12 mouse cellular contexts compared by ENCODE assay signal in the genomic region with DNA sequence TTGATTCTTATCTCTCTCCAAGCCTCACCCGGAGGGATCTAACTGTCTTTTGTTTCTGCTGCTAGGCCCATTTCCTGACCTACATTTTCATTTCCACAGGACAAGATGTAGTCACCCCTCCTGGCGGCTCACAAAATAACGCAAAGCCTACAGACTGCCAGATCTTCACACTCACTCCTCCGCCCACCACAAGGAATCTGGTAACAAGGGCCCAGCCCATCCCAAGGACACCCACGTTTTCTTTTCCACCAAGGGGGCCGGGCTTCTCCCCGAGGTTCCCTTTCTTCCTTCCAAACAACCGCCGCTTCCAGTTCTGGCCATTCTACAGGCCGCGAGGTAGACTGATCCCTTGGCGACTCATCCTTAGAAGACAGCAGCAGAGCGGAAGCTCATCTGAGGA. TPM values are rescaled to one million over a fixed set of nuclear protein-coding genes. Genes with fewer than 3 reads are reported as not detected.
DNase-seq lines count a peak whose midpoint lies in the region; ATAC-seq and TF ChIP-seq lines count a peak whose summit lies in the region.
"Had no signal": no experiment of that assay in that cellular context is flagged by ENCODE, and none has a peak within 500 bp of the region (broad histone marks: within the 10 kb centered on the region; RNA-seq: fewer than 3 reads in every experiment).

No protein-coding gene starts in this region.

- no peak for ATAC-seq in heart, embryonic 11.5 days (replicated peaks; ENCODE audit: insufficient number of reproducible peaks, low FRiP score, low TSS enrichment)
- ATAC-seq in forebrain, embryonic 15.5 days (replicated peaks), result no peak

- H3K4me3 ChIP-seq in heart, embryonic 11.5 days (ENCODE audit: low read depth, low read length), result no peak overlapping the region
- peak overlapping the region; percentile 19 to 52; a peak in 3 of 4 replicates for H3K4me3 ChIP-seq in ES-E14 (ENCODE audit: insufficient read depth in 1 of 2, low read depth in 1 of 2, low read length in 2 of 2, poor library complexity in 1 of 2, severe bottlenecking in 1 of 2)
- no peak overlapping the region for H3K4me3 ChIP-seq in forebrain, embryonic 15.5 days
- H3K4me3 ChIP-seq: hindbrain, embryonic 15.5 days; midbrain, embryonic 12.5 days had no signal

- no peak overlapping the region for H3K4me2 ChIP-seq in heart, embryonic 11.5 days
- H3K4me2 ChIP-seq in forebrain, embryonic 15.5 days (replicated peaks), result no peak overlapping the region
- H3K4me2 ChIP-seq: hindbrain, embryonic 15.5 days; midbrain, embryonic 12.5 days had no signal

- in situ Hi-C loops in ES-E14 (cut with MboI; ENCODE audit: low sequenced_read_pairs in 2 of 2, unreplicated experiment in 2 of 2), result no loop called here

- DNase-seq in heart, adult 18-20 months, result peak; percentile 5 to 18
- DNase-seq in ES-E14 (ENCODE audit: low read depth, low spot score), result peak; percentile 61
- peak; percentile 1 to 2 for DNase-seq in heart, adult 9 months (ENCODE audit: low spot score in 2 of 2)
- DNase-seq in left cerebral cortex, postnatal 36 days (ENCODE audit: low spot score in 2 of 2), result peak; percentile 52 to 65
- DNase-seq in thymus, adult 18-20 months, result no peak
- DNase-seq in kidney, adult 18-20 months, result no peak
- DNase-seq: cerebellum, adult 8-10 months had no signal

- no peaks in the 10 kb centered on the region for H3K36me3 ChIP-seq in heart, embryonic 11.5 days (ENCODE audit: control insufficient read depth, insufficient read depth, low read length)
- no peaks in the 10 kb centered on the region for H3K36me3 ChIP-seq in ES-E14 (ENCODE audit: control insufficient read depth, insufficient read depth, low read length, poor library complexity, severe bottlenecking)
- H3K36me3 ChIP-seq in forebrain, embryonic 15.5 days, result no peaks in the 10 kb centered on the region
- H3K36me3 ChIP-seq: hindbrain, embryonic 15.5 days; midbrain, embryonic 12.5 days had no signal

- no peak overlapping the region for H3K27ac ChIP-seq in heart, embryonic 11.5 days (ENCODE audit: low read depth, low read length)
- peak overlapping the region; percentile 56 for H3K27ac ChIP-seq in ES-E14 (ENCODE audit: insufficient read depth, low read depth, low read length, poor library complexity, severe bottlenecking)
- H3K27ac ChIP-seq in forebrain, embryonic 15.5 days (replicated peaks), result no peak overlapping the region
- H3K27ac ChIP-seq: hindbrain, embryonic 15.5 days; midbrain, embryonic 12.5 days had no signal

- no peak overlapping the region for H3K9ac ChIP-seq in heart, embryonic 11.5 days (ENCODE audit: low read depth, low read length)
- H3K9ac ChIP-seq in ES-E14 (ENCODE audit: insufficient read depth, low read depth, low read length, poor library complexity, severe bottlenecking), result peak overlapping the region; percentile 54; the same call in 1 of the 2 replicates
- no peak overlapping the region for H3K9ac ChIP-seq in forebrain, embryonic 15.5 days (replicated peaks)
- H3K9ac ChIP-seq: hindbrain, embryonic 15.5 days; midbrain, embryonic 12.5 days had no signal

- H3K4me1 ChIP-seq in heart, embryonic 11.5 days (ENCODE audit: control insufficient read depth, insufficient read depth, low read length), result no peaks in the 10 kb centered on the region
- peaks cover 2 to 3% of the 10 kb centered on the region in 2 experiments; a peak in 1 of 4 replicates for H3K4me1 ChIP-seq in ES-E14 (ENCODE audit: control insufficient read depth in 2 of 2, insufficient read depth in 2 of 2, low read length in 2 of 2, poor library complexity in 1 of 2)
- no peaks in the 10 kb centered on the region for H3K4me1 ChIP-seq in forebrain, embryonic 15.5 days
- H3K4me1 ChIP-seq: hindbrain, embryonic 15.5 days; midbrain, embryonic 12.5 days had no signal

- no peaks in the 10 kb centered on the region for H3K27me3 ChIP-seq in heart, embryonic 11.5 days (ENCODE audit: control insufficient read depth, insufficient read depth, low read length)
- H3K27me3 ChIP-seq in forebrain, embryonic 15.5 days, result no peaks in the 10 kb centered on the region
- H3K27me3 ChIP-seq: hindbrain, embryonic 15.5 days; midbrain, embryonic 12.5 days had no signal

- H3K9me3 ChIP-seq in heart, embryonic 11.5 days (replicated peaks; ENCODE audit: control insufficient read depth, low read length), result peaks cover 6% of the 10 kb centered on the region
- no peaks in the 10 kb centered on the region for H3K9me3 ChIP-seq in ES-E14 (ENCODE audit: control insufficient read depth, insufficient read depth, low read depth, low read length)
- H3K9me3 ChIP-seq in forebrain, embryonic 15.5 days, result no peaks in the 10 kb centered on the region
- H3K9me3 ChIP-seq: hindbrain, embryonic 15.5 days had no signal

- 59% methylated on average over 13 of the region's 13 CpGs for WGBS in heart, embryonic 11.5 days (ENCODE audit: insufficient replicate concordance)
- WGBS in forebrain, embryonic 15.5 days, result 60% methylated on average over 13 of the region's 13 CpGs

- intact Hi-C loops in left cerebral cortex, postnatal 36 days (cut with DNase I), result loop anchor here (10.0 kb wide), 1 partner anchor 530 kb away; no protein-coding TSS in a partner anchor

TF ChIP-seq in ES-E14, 5 proteins besides CTCF, POLR2A, EP300 and RAD21:
- no peak for TF ChIP-seq HCFC1 (IDR thresholded peaks at IDR 0.05; ENCODE audit: borderline replicate concordance, insufficient read depth, low read length)

RNA-seq across cellular contexts. Expression of a gene that starts 7.3 kb away (rescaled TPM):
- total RNA-seq in heart, adult 18-20 months (2021), result not detected
- polyA plus RNA-seq in heart, embryonic 11.5 days (2014; fragmentation: Nextera tagmentation; extraction: Ambion mirVana), result not detected in 2 replicates
- 0.74 and 0.89 TPM in 2 replicates for total RNA-seq in ES-E14 (2012; rRNA removed)
- total RNA-seq in left cerebral cortex, postnatal 36 days (2021), result not detected
- polyA plus RNA-seq in forebrain, embryonic 15.5 days (2015; fragmentation: Nextera tagmentation; extraction: Ambion mirVana), result not detected in 2 replicates
- polyA plus RNA-seq: limb, embryonic 14.5 days; midbrain, embryonic 12.5 days had no signal

RNA-seq across cellular contexts. Expression of a gene that starts 31.7 kb away (rescaled TPM):
- total RNA-seq in heart, adult 18-20 months (2021), result 10 to 100 TPM; 30.9 to 34.0 TPM
- polyA plus RNA-seq in heart, embryonic 11.5 days (2014; fragmentation: Nextera tagmentation; extraction: Ambion mirVana), result 42.7 and 45.4 TPM in 2 replicates
- total RNA-seq in ES-E14 (2012; rRNA removed), result 26.3 and 31.6 TPM in 2 replicates
- total RNA-seq in left cerebral cortex, postnatal 36 days (2021), result 10 to 100 TPM; 30.1 to 38.1 TPM
- polyA plus RNA-seq in forebrain, embryonic 15.5 days (2015; fragmentation: Nextera tagmentation; extraction: Ambion mirVana), result 70.6 and 74.0 TPM in 2 replicates

RNA-seq across cellular contexts. Expression of a gene that starts 49.1 kb away (rescaled TPM):
- 1 to 10 TPM; 4.6 to 5.5 TPM for total RNA-seq in heart, adult 18-20 months (2021)
- polyA plus RNA-seq in heart, embryonic 11.5 days (2014; fragmentation: Nextera tagmentation; extraction: Ambion mirVana), result 1.00 and 1.1 TPM in 2 replicates
- 5.0 and 6.4 TPM in 2 replicates for total RNA-seq in ES-E14 (2012; rRNA removed)
- 10 to 100 TPM; 32.7 to 36.5 TPM for total RNA-seq in left cerebral cortex, postnatal 36 days (2021)
- 6.2 and 6.4 TPM in 2 replicates for polyA plus RNA-seq in forebrain, embryonic 15.5 days (2015; fragmentation: Nextera tagmentation; extraction: Ambion mirVana)

Comparison
In these comparisons a context has a peak if more than half of its experiments do, and no peak if none do; other contexts are left out.
1. DNase-seq: peak in heart, adult 18-20 months (2 of 2), ES-E14 (single experiment), heart, adult 9 months (2 of 2) and left cerebral cortex, postnatal 36 days (2 of 2); none in thymus, adult 18-20 months (0 of 2) and kidney, adult 18-20 months (single experiment).
2. H3K4me3 ChIP-seq: peak in ES-E14 (2 of 2); none in heart, embryonic 11.5 days (single experiment) and forebrain, embryonic 15.5 days (single experiment).